8 mouse cellular contexts compared by ENCODE assay signal in the genomic region with DNA sequence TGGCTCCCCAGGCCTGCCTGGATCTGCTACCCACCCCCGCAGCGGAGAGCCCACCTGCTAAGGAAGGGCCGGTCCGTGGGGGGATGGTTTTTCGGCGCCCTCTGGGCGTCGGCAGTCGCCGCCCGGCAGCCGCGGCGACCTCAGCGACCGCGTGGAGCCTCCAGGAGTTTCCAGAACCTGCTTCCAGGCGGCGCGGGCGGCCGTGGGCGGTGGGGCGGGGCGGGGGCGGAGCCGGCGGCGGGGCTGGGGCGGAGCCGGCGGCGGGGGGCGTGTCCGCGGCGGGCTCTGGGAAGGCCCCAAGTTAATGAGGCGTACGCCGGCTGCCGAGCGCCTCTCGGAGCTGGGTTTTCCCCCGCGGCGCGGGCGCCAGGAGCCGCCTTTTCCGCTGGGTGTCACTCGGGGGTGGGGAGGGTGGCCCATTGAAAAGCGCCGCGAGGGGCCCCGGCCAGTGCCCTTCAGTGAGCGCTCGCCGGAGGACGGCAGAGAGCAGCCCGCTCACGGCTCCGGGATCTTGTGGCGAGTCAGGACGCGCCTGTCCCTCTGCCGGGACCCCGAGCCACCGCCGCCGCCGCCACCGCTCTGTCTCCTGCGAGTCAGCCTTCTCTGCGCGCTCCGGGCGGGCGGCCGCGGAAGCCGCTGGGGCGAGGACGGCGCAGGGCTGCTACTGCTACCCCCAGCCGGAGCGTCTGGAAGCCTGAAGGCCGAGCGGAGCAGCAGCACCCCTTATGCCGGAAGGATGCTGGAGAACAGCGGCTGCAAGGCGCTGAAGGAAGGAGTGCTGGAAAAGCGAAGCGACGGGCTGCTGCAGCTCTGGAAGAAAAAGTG. TPM values are rescaled to one million over a fixed set of nuclear protein-coding genes. Genes with fewer than 3 reads are reported as not detected.
DNase-seq lines count a peak whose midpoint lies in the region; ATAC-seq and TF ChIP-seq lines count a peak whose summit lies in the region.

Gene Phlda1, plus strand, starts transcription at position 186 of the 825 bp plus-strand sequence.

- H3K9me3 ChIP-seq in heart, embryonic 10.5 days: no peaks in the 10 kb centered on the region
- H3K9me3 ChIP-seq in kidney, embryonic 15.5 days (replicated peaks): no peaks in the 10 kb centered on the region

- H3K4me2 ChIP-seq in kidney, embryonic 15.5 days: peak within 1 kb of the TSS; percentile 85

- DNase-seq in 416B (ENCODE audit: low read depth) (peak; percentile 90), liver (peak; percentile 92)
- peak; percentile 98 for DNase-seq in heart, embryonic 10.5 days (ENCODE audit: low spot score)
- peak; percentile 87 to 94 for DNase-seq in spleen, postnatal 4 days (ENCODE audit: low spot score in 2 of 2)

- H3K27ac ChIP-seq in bone marrow macrophage, adult 2 months (ENCODE audit: insufficient read depth, low read depth, low read length): no peak within 1 kb of the TSS; the same call in 1 of the 2 replicates
- peak within 1 kb of the TSS; percentile 48 for H3K27ac ChIP-seq in embryonic fibroblast, embryonic 13.5 days (ENCODE audit: insufficient read depth, low read length)
- peak within 1 kb of the TSS; percentile 98 for H3K27ac ChIP-seq in heart, embryonic 10.5 days
- H3K27ac ChIP-seq in kidney, embryonic 15.5 days: peak within 1 kb of the TSS; percentile 97

- no peak for TF ChIP-seq CTCF in bone marrow macrophage, adult 2 months (IDR thresholded peaks at IDR 0.05; ENCODE audit: low read depth, low read length)
- TF ChIP-seq CTCF in embryonic fibroblast, embryonic 13.5 days (IDR thresholded peaks at IDR 0.05; ENCODE audit: borderline replicate concordance, insufficient read depth, low read length): no peak

- TF ChIP-seq POLR2A in bone marrow macrophage, adult 2 months (IDR thresholded peaks at IDR 0.05; ENCODE audit: borderline replicate concordance, low read depth, low read length): no peak
- TF ChIP-seq POLR2A in embryonic fibroblast, embryonic 13.5 days (IDR thresholded peaks at IDR 0.05; ENCODE audit: low read depth, low read length): peak; percentile 93

- no peaks in the 10 kb centered on the region for H3K36me3 ChIP-seq in heart, embryonic 10.5 days
- H3K36me3 ChIP-seq in kidney, embryonic 15.5 days: no peaks in the 10 kb centered on the region

- ATAC-seq in kidney, embryonic 15.5 days (replicated peaks; ENCODE audit: low FRiP score): peak; percentile 93
- peak; percentile 49 for ATAC-seq in monocyte, adult 5-6 weeks (replicated peaks; ENCODE audit: insufficient number of reproducible peaks, low FRiP score, low TSS enrichment, poor library complexity, severe bottlenecking)

- peak within 1 kb of the TSS; percentile 97 for H3K9ac ChIP-seq in kidney, embryonic 15.5 days

- H3K4me1 ChIP-seq in bone marrow macrophage, adult 2 months (ENCODE audit: control insufficient read depth, insufficient read depth, low read length): peaks cover 11% of the 10 kb centered on the region
- peaks cover 6% of the 10 kb centered on the region; the same call in 1 of the 2 replicates for H3K4me1 ChIP-seq in embryonic fibroblast, embryonic 13.5 days (ENCODE audit: control insufficient read depth, insufficient read depth, low read length)
- H3K4me1 ChIP-seq in heart, embryonic 10.5 days: peaks cover 52% of the 10 kb centered on the region
- peaks cover 56% of the 10 kb centered on the region for H3K4me1 ChIP-seq in kidney, embryonic 15.5 days

- under 1% methylated on average over 89 of the region's 94 CpGs for WGBS in heart, embryonic 10.5 days
- under 1% methylated on average over 92 of the region's 94 CpGs for WGBS in kidney, embryonic 15.5 days

- H3K4me3 ChIP-seq in bone marrow macrophage, adult 2 months (ENCODE audit: insufficient read depth, low read length): peak within 1 kb of the TSS; percentile 68
- H3K4me3 ChIP-seq in embryonic fibroblast, embryonic 13.5 days (ENCODE audit: insufficient read depth, low read length): peak within 1 kb of the TSS; percentile 63
- peak within 1 kb of the TSS; percentile 92 for H3K4me3 ChIP-seq in heart, embryonic 10.5 days
- H3K4me3 ChIP-seq in kidney, embryonic 15.5 days (replicated peaks): peak within 1 kb of the TSS; percentile 87

- H3K27me3 ChIP-seq in heart, embryonic 10.5 days (ENCODE audit: insufficient read depth, poor library complexity, severe bottlenecking): no peaks in the 10 kb centered on the region
- H3K27me3 ChIP-seq in kidney, embryonic 15.5 days: no peaks in the 10 kb centered on the region

RNA-seq across cellular contexts. Expression of gene Phlda1, which starts in this region (rescaled TPM):
- 0.47 and 1.4 TPM in 2 replicates for polyA plus RNA-seq in bone marrow macrophage, adult 2 months (2012; ENCODE audit: insufficient read depth, insufficient read length, missing spikeins)
- 19.9 and 41.4 TPM in 2 replicates for polyA plus RNA-seq in embryonic fibroblast, embryonic 13.5 days (2011; ENCODE audit: insufficient read length, low read depth, missing spikeins)
- polyA plus RNA-seq in heart, embryonic 10.5 days (2016; fragmentation: Nextera tagmentation; extraction: Ambion mirVana): 20.6 and 28.8 TPM in 2 replicates
- polyA plus RNA-seq in kidney, embryonic 15.5 days (2015; fragmentation: Nextera tagmentation; extraction: Ambion mirVana): 38.2 and 38.6 TPM in 2 replicates
- total RNA-seq in monocyte, adult 5-6 weeks (2017): 0.19 to 4.2 TPM (median 1.3 TPM) in 3 replicates
